Mouse (Mus musculus) right cerebral cortex, postnatal 36 days (tissue): ENCODE measurements around the gene Elf2.

ENCODE experiments used
- DNase-seq, 2 experiments: peaks; one replicate each; pipeline ENCODE4 v3.0.0; 2022; ENCODE audit warnings: low spot score in 2 of 2, mixed read lengths in 1 of 2

Gene Elf2

GRCm38 (mm10) chr3:51340552-51341267 is at the start of gene Elf2:
TSS of gene Elf2 (minus strand) at chr3:51340663.
- peak; percentile 67 to 73 for DNase-seq

GRCm38 (mm10) chr3:51388904-51389303 is 48.4 kb upstream of the Elf2 start:
- DNase-seq: no peak

- DNase-seq: no peak
These were observed 47.5 kb upstream of the Elf2 start for GRCm38 (mm10) chr3:51387868-51388381.

GRCm38 (mm10) chr3:51387134-51387451 is 46.6 kb upstream of the Elf2 start:
- DNase-seq: no peak

GRCm38 (mm10) chr3:51386441-51387133 is 46.1 kb upstream of the Elf2 start:
- DNase-seq: no peak

- DNase-seq: no peak
These were observed 42.9 kb upstream of the Elf2 start for GRCm38 (mm10) chr3:51383409-51383808.

GRCm38 (mm10) chr3:51380660-51381014 is 40.2 kb upstream of the Elf2 start:
- no peak for DNase-seq

- no peak for DNase-seq
These were observed 39.6 kb upstream of the Elf2 start for GRCm38 (mm10) chr3:51379786-51380659.

- no peak for DNase-seq
These were observed 38.1 kb upstream of the Elf2 start for GRCm38 (mm10) chr3:51378665-51378946.

GRCm38 (mm10) chr3:51377878-51378664 is 37.6 kb upstream of the Elf2 start:
- DNase-seq: no peak

- no peak for DNase-seq
These were observed 35.1 kb upstream of the Elf2 start for GRCm38 (mm10) chr3:51375307-51376265.

- DNase-seq: no peak
These were observed 33.1 kb upstream of the Elf2 start for GRCm38 (mm10) chr3:51373544-51373943.

- no peak for DNase-seq
These were observed 32.4 kb upstream of the Elf2 start for GRCm38 (mm10) chr3:51372883-51373282.

- DNase-seq: no peak
These were observed 31.4 kb upstream of the Elf2 start for GRCm38 (mm10) chr3:51371826-51372225.

- no peak for DNase-seq
These were observed 27.5 kb upstream of the Elf2 start for GRCm38 (mm10) chr3:51368011-51368410.

- no peak for DNase-seq
These were observed 26.5 kb upstream of the Elf2 start for GRCm38 (mm10) chr3:51366926-51367325.

- DNase-seq: no peak
These were observed 25.0 kb upstream of the Elf2 start for GRCm38 (mm10) chr3:51365517-51365882.

GRCm38 (mm10) chr3:51364703-51365516 is 24.4 kb upstream of the Elf2 start:
- peak; percentile 84 to 89 for DNase-seq

- DNase-seq: no peak
These were observed 20.6 kb upstream of the Elf2 start for GRCm38 (mm10) chr3:51361066-51361465.
